Mouse (Mus musculus) frontal cortex, postnatal 10 days (tissue): Measurements from ENCODE around the gene Batf.
"Not testable (repeated sequence)": the region's sequence is repeated elsewhere in the genome, so short reads cannot be mapped to it uniquely, and the experiment has no call there.

Experiments
- DNase-seq, 2 experiments: peaks; one replicate each; pipeline ENCODE4 v3.0.0; 2022; ENCODE audit warnings: low spot score in 2 of 2, mixed read lengths in 1 of 2

Gene Batf

GRCm38 (mm10) chr12:85686466-85687216, at the start of gene Batf:
Gene Batf (plus strand): TSS chr12:85686669.
- DNase-seq, result no peak

- DNase-seq, result no peak
Measured at GRCm38 (mm10) chr12:85637932-85638331, 48.5 kb upstream of the Batf start.

- no peak for DNase-seq
Measured at GRCm38 (mm10) chr12:85638541-85639325, 47.7 kb upstream of the Batf start.

- peak; percentile 37 to 54 for DNase-seq
Measured at GRCm38 (mm10) chr12:85639326-85640008, 47.0 kb upstream of the Batf start.

- DNase-seq, result no peak
Measured at GRCm38 (mm10) chr12:85640852-85641563, 45.5 kb upstream of the Batf start.

DNA sequence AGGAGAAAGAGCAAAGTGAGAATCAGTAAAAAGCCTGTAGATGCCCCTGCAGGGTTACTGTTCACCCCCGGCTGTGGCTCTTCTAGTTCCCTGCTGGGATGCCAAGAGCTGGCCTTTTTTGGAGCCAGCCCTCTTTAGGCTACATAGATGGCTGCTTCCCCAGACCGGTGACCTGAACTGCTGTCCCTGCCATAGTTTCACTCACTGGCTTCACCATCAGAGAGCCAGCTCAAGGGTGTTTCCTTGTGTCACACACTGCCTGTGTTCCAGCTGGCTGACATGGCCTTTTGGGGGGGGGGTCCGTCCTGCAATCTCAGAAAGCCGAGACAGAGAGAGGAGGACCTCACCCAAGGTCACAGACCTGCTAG, 44.9 kb upstream of the Batf start:
- DNase-seq, result no peak

- DNase-seq, result no peak
Measured at GRCm38 (mm10) chr12:85643735-85644134, 42.7 kb upstream of the Batf start.

GRCm38 (mm10) chr12:85645664-85646063, 40.8 kb upstream of the Batf start:
- no peak for DNase-seq

GRCm38 (mm10) chr12:85647346-85647745, 39.1 kb upstream of the Batf start:
- no peak for DNase-seq

DNA sequence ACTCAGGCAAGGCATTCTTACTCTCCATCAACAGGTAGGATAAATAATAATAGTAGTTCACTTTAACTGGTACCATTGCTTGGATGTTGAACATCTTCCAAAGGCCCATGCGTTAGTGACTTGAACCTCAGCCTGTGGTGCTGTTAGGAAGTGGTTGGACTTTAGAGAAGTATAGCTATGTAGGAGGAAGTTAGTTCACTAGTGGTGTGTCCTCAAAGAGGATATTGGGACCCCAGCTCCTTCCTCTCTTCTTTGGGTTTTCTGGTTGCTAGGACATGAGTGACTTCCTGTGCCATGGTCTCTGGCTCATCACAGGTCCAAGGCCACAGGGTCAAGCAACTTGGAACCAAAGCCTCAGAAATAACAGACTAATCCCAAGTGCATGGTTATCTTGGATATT, 38.5 kb upstream of the Batf start:
- DNase-seq, result no peak

GRCm38 (mm10) chr12:85659319-85659718, 27.1 kb upstream of the Batf start:
- peak in 1 of 2 experiments; percentile 10 for DNase-seq

DNA sequence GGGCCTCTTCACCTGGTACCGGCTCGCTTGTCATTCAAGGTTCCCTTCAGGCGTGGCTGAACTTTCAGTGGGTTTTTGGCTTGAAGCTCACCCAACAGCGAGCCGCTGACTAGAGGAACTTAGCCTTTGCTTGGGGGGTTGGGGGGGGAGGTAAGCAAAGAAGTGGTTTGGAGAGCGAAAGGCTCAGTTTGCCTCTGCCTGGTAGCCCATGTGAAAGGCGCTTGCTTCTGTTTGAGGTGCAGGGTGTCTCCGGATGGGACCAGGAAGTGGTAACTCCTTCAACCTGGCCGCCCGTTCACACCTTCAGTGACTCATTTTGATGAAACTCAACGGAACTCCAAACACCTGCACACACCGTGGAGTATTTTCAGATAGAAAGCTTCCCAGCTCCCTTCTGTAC, 25.6 kb upstream of the Batf start:
- DNase-seq, result no peak

- DNase-seq, result not testable (repeated sequence)
Measured at GRCm38 (mm10) chr12:85662232-85662631, 24.2 kb upstream of the Batf start.

GRCm38 (mm10) chr12:85662896-85663295, 23.6 kb upstream of the Batf start:
- peak in 1 of 2 experiments; percentile 75 for DNase-seq

DNA sequence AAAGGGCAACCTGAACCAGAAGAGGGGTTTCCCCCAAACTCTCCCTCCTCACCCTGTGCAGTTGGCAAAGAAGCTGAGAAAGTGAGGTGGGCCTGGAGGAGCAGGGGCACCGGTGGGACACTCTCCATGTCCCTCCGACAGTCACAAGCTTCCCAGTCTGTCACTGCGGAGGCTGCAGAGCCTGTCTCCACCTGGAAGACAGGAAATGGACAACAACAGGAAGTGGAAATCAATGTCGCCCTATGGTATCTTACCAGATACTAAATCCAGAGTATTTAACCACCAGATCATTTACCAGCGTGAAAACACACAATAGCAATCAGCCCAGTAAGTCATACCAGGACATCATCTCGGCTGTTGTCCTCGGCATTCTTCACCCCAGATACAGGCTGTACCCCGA, 20.4 kb upstream of the Batf start:
- DNase-seq, result no peak

DNA sequence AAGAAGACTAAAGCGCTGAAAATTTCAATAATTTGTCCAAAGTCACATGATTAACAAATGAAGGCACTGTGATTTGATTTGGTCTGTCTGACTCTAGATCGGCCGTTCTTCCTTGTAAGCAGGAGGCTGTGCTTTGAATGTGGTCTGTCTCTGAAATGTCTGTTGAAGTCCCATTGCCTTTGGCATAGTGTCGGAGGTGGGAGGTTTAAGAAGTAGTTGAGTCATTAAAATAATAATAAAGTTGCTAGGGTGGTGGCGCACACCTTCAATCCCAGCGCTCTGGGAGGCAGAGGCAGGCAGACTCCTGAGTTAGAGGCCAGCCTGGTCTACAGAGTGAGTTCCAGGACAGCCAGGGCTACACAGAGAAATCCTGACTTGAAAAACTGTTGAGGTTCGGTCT, 19.4 kb upstream of the Batf start:
- no peak for DNase-seq

DNA sequence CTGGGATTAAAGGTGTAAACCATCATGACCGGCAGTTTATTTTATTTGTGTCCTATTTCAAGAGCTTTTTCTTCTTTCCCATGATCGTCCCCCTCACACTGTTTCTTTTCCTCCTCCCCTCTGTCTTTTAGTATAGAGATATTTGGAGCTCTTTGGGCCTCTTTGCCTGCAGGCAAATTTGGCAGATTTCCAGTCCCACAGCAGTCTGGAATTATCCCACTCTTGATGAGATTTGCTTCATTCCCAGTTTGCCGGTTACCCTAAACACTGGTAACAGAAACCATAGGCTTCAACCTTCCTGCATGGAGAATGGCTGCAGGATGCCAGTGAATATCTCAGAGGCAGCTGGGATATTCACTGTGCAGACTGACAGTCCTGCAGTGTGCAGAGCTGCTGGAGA, 17.8 kb upstream of the Batf start:
- no peak for DNase-seq

- DNase-seq, result no peak
Measured at GRCm38 (mm10) chr12:85670080-85670479, 16.4 kb upstream of the Batf start.

DNA sequence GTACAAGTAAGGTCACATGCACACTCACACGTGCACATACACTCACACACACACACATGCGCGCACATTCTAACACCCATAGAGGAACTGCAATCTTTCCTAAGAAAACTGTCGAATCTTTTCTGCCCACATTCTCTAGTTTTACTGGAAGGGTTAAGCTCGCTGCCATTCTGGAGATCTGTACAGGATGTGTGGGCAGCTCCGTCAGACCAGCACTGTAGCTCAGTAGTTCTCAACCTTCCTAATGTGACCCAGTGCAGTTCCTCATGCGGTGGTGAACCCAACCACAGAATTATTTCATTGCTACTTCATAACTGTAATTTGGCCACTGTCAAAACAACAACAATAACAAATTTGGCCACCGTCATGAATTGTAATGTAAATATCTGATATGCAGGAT, 12.6 kb upstream of the Batf start:
- DNase-seq, result no peak

GRCm38 (mm10) chr12:85679117-85679516, 7.4 kb upstream of the Batf start:
- DNase-seq, result no peak

- DNase-seq, result no peak
Measured at GRCm38 (mm10) chr12:85679808-85680207, 6.7 kb upstream of the Batf start.

DNA sequence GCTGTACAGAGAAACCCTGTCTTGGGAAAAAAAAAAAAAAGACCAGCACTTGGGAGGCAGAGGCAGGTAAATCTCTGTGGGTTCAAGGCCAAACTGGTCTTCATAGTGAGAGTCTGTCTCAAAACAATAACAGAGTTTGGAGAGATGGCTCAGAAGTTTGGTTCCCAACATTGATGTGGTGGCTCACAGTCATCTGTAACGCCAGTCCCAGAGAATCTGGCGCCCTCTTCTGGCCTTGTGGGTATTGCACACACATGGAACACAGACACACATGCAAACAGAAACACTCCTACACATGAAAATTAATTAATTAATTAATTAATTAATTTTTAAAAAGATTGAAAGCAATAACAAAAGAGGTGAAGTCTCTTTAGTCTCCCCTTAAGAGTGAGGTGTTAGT, 4.1 kb upstream of the Batf start:
- no peak for DNase-seq
